In the genomic region with DNA sequence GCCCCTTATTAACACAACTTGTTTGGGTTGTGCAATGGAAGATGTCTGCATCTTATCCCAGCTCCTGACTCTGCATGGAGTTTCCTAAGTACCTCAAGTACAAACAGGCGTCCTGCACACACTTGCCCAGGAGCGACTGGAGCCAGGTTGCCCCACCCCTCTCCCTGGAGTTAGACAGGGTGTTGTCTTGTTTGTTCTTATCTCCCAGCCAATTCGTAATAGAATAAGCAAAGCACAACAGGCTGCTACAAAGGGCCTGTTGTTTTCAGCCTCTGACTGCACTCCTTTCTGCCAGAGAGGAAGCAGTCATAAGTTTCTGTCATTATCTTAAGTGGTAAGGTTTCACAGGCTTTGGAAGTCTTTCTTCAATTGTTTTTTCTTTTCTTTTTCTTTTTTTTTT, we compare ENCODE assay signal across 12 mouse cellular contexts.
DNase-seq lines count a peak whose midpoint lies in the region; ATAC-seq and TF ChIP-seq lines count a peak whose summit lies in the region.
"Had no signal": no experiment of that assay in that cellular context is flagged by ENCODE, and none has a peak within 500 bp of the region (broad histone marks: within the 10 kb centered on the region; RNA-seq: fewer than 3 reads in every experiment).

No protein-coding gene starts in this region.

- 33% methylated on average over 3 of the region's 3 CpGs for WGBS in liver, postnatal 0 days (ENCODE audit: insufficient replicate concordance)
- 14% methylated on average over 3 of the region's 3 CpGs for WGBS in intestine, postnatal 0 days
- WGBS in stomach, embryonic 15.5 days = 37% methylated on average over 3 of the region's 3 CpGs
- WGBS in kidney, embryonic 14.5 days = 38% methylated on average over 3 of the region's 3 CpGs

- DNase-seq in liver = peak; percentile 23
- DNase-seq in liver, postnatal 0 days = no peak
- peak; percentile 58 to 80 for DNase-seq in heart, adult 18-20 months
- DNase-seq in cerebellum, postnatal 10 days = no peak
- DNase-seq in embryo, embryonic 11 days = no peak
- DNase-seq: B cell, adult 2 months; cerebellum, adult 18-20 months; right cerebral cortex, postnatal 4 days had no signal

- no peak overlapping the region for H3K27ac ChIP-seq in liver, postnatal 0 days (ENCODE audit: low read depth)
- no peak overlapping the region for H3K27ac ChIP-seq in intestine, postnatal 0 days (ENCODE audit: low read depth, low read length)
- peak overlapping the region; percentile 67; the same call in 1 of the 2 replicates for H3K27ac ChIP-seq in stomach, embryonic 15.5 days
- H3K27ac ChIP-seq in kidney, embryonic 14.5 days (ENCODE audit: low read depth, low read length) = no peak overlapping the region

- H3K36me3 ChIP-seq in liver, postnatal 0 days (replicated peaks; ENCODE audit: insufficient read depth, low read length) = no peaks in the 10 kb centered on the region
- H3K36me3 ChIP-seq in intestine, postnatal 0 days (ENCODE audit: control insufficient read depth, insufficient read depth) = no peaks in the 10 kb centered on the region
- no peaks in the 10 kb centered on the region for H3K36me3 ChIP-seq in stomach, embryonic 15.5 days
- H3K36me3 ChIP-seq in kidney, embryonic 14.5 days (ENCODE audit: control insufficient read depth, insufficient read depth, low read length) = no peaks in the 10 kb centered on the region

- no peaks in the 10 kb centered on the region for H3K9me3 ChIP-seq in liver, postnatal 0 days (ENCODE audit: low read length)
- no peaks in the 10 kb centered on the region for H3K9me3 ChIP-seq in intestine, postnatal 0 days (ENCODE audit: control insufficient read depth)
- H3K9me3 ChIP-seq in stomach, embryonic 15.5 days = no peaks in the 10 kb centered on the region
- no peaks in the 10 kb centered on the region for H3K9me3 ChIP-seq in kidney, embryonic 14.5 days (ENCODE audit: control insufficient read depth, low read length)

- TF ChIP-seq CTCF in liver, postnatal 0 days (IDR thresholded peaks at IDR 0.05; ENCODE audit: low read depth) = no peak
- TF ChIP-seq CTCF in intestine, postnatal 0 days (IDR thresholded peaks at IDR 0.05; ENCODE audit: low read depth) = no peak

- peaks cover 3% of the 10 kb centered on the region; the same call in 1 of the 2 replicates for H3K4me1 ChIP-seq in liver, postnatal 0 days (ENCODE audit: insufficient read depth)
- H3K4me1 ChIP-seq in intestine, postnatal 0 days (replicated peaks; ENCODE audit: control insufficient read depth, insufficient read depth, low read length) = 0 out of 2 replicates have a peak, but pooled peaks cover 8% of the 10 kb centered on the region
- H3K4me1 ChIP-seq in stomach, embryonic 15.5 days = peaks cover 17% of the 10 kb centered on the region
- no peaks in the 10 kb centered on the region for H3K4me1 ChIP-seq in kidney, embryonic 14.5 days (ENCODE audit: control insufficient read depth, insufficient read depth, low read length)

- no peak for TF ChIP-seq EP300 in liver, postnatal 0 days (IDR thresholded peaks at IDR 0.05; ENCODE audit: low read depth)

- ATAC-seq in liver, postnatal 0 days = no peak
- peak; percentile 86 for ATAC-seq in intestine, postnatal 0 days
- peak; percentile 67 for ATAC-seq in stomach, embryonic 15.5 days (ENCODE audit: insufficient read depth, low FRiP score, low read depth)
- no peak for ATAC-seq in kidney, embryonic 14.5 days (ENCODE audit: low FRiP score, low TSS enrichment)

- no peak overlapping the region for H3K9ac ChIP-seq in liver, postnatal 0 days (replicated peaks)
- no peak overlapping the region for H3K9ac ChIP-seq in intestine, postnatal 0 days (ENCODE audit: low read depth, low read length)
- no peak overlapping the region for H3K9ac ChIP-seq in stomach, embryonic 15.5 days
- no peak overlapping the region for H3K9ac ChIP-seq in kidney, embryonic 14.5 days (ENCODE audit: low read depth, low read length)

- H3K4me3 ChIP-seq in liver, postnatal 0 days (ENCODE audit: low read depth, low read length) = no peak overlapping the region
- no peak overlapping the region for H3K4me3 ChIP-seq in intestine, postnatal 0 days (ENCODE audit: low read depth, low read length)
- no peak overlapping the region for H3K4me3 ChIP-seq in stomach, embryonic 15.5 days (replicated peaks)
- no peak overlapping the region for H3K4me3 ChIP-seq in kidney, embryonic 14.5 days (ENCODE audit: low read length)
- H3K4me3 ChIP-seq: myocyte had no signal

- H3K27me3 ChIP-seq in liver, postnatal 0 days (ENCODE audit: insufficient read depth, low read length) = no peaks in the 10 kb centered on the region
- no peaks in the 10 kb centered on the region for H3K27me3 ChIP-seq in intestine, postnatal 0 days (replicated peaks; ENCODE audit: control insufficient read depth, insufficient read depth, low read length)
- no peaks in the 10 kb centered on the region for H3K27me3 ChIP-seq in stomach, embryonic 15.5 days (replicated peaks)
- no peaks in the 10 kb centered on the region for H3K27me3 ChIP-seq in kidney, embryonic 14.5 days (ENCODE audit: control insufficient read depth, insufficient read depth, low read length)

- H3K4me2 ChIP-seq in liver, postnatal 0 days (ENCODE audit: low read depth, low read length) = no peak overlapping the region
- no peak overlapping the region for H3K4me2 ChIP-seq in intestine, postnatal 0 days (replicated peaks; ENCODE audit: low read depth)
- no peak overlapping the region for H3K4me2 ChIP-seq in stomach, embryonic 15.5 days
- H3K4me2 ChIP-seq in kidney, embryonic 14.5 days (replicated peaks; ENCODE audit: low read depth, low read length) = no peak overlapping the region

Comparison
In these comparisons a context has a peak if more than half of its experiments do, and no peak if none do; other contexts are left out.
1. DNase-seq: peak in liver (single experiment) and heart, adult 18-20 months (2 of 2); none in liver, postnatal 0 days (single experiment), cerebellum, postnatal 10 days (0 of 2) and embryo, embryonic 11 days (single experiment).
2. ATAC-seq: peak in intestine, postnatal 0 days (single experiment) and stomach, embryonic 15.5 days (single experiment); none in liver, postnatal 0 days (single experiment) and kidney, embryonic 14.5 days (single experiment).